Mouse (Mus musculus) kidney, postnatal 0 days (tissue): Measurements from ENCODE around the gene Garnl3. TPM values are rescaled to one million over a fixed set of nuclear protein-coding genes. Genes with fewer than 3 reads are reported as not detected.
"Not testable (repeated sequence)": the region's sequence is repeated elsewhere in the genome, so short reads cannot be mapped to it uniquely, and the experiment has no call there.

ENCODE experiments used
- ATAC-seq: fragments of 200-750 bp; cut with Nextera tagmentation; replicated peaks from 2 replicates; pipeline ENCODE4 v1.8.0; 2017; ENCODE audit warnings: low read depth, moderate number of reproducible peaks, moderate TSS enrichment, moderate library complexity; ENCODE audit not compliant: low FRiP score
- DNase-seq: peaks from one replicate; pipeline ENCODE4 v3.0.0-alpha.2; 2016; ENCODE audit warnings: low spot score
- H3K27ac ChIP-seq: fragments of 300-500 bp; sonication (generic); 2 replicates; pipeline ENCODE4 v1.5.1; 2014; ENCODE audit warnings: mild to moderate bottlenecking
- H3K27me3 ChIP-seq: fragments of 300-500 bp; sonication (generic); 2 replicates; pipeline ENCODE4 v1.6.1; 2014; ENCODE audit warnings: low read length, mixed read lengths; ENCODE audit not compliant: insufficient read depth
- H3K36me3 ChIP-seq: fragments of 300-500 bp; sonication (generic); 2 replicates; pipeline ENCODE4 v1.6.1; 2014; ENCODE audit warnings: low read length, mixed read lengths; ENCODE audit not compliant: insufficient read depth
- H3K4me1 ChIP-seq: fragments of 300-500 bp; sonication (generic); replicated peaks from 2 replicates; pipeline ENCODE4 v1.6.1; 2014; ENCODE audit warnings: antibody characterized with exemption, low read length, mixed read lengths; ENCODE audit not compliant: insufficient read depth
- H3K4me2 ChIP-seq: fragments of 300-500 bp; sonication (generic); 2 replicates; pipeline ENCODE4 v1.6.1; 2014; ENCODE audit warnings: mild to moderate bottlenecking, low read length, moderate library complexity, mixed read lengths
- H3K4me3 ChIP-seq: fragments of 300-500 bp; sonication (generic); replicated peaks from 2 replicates; pipeline ENCODE4 v1.5.1; 2014; ENCODE audit warnings: low read depth, low read length
- H3K9ac ChIP-seq: fragments of 300-500 bp; sonication (generic); 2 replicates; pipeline ENCODE4 v1.6.1; 2014; ENCODE audit warnings: low read depth, low read length
- H3K9me3 ChIP-seq: fragments of 300-500 bp; sonication (generic); replicated peaks from 2 replicates; pipeline ENCODE4 v1.6.1; 2016; ENCODE audit warnings: low read length, inconsistent platforms, mixed read lengths
- CTCF ChIP-seq: IDR thresholded peaks from 2 replicates; pipeline ENCODE4 v1.5.1; 2016; ENCODE audit warnings: antibody characterized with exemption, low read depth, mild to moderate bottlenecking, moderate library complexity
- WGBS: fragments of 180-500 bp; shearing (Covaris S2); extraction: QIAGEN DNeasy Blood & Tissue Kit; methylation state at CpG from one replicate; pipeline ENCODE4 v1.1.7; 2014; 5-methylcytosine and 5-hydroxymethylcytosine counted together
- polyA plus RNA-seq: library from polyadenylated mRNA; unstranded; fragments of >200 nt; fragmentation: Nextera tagmentation; extraction: Ambion mirVana; gene quantifications from 2 replicates; pipeline ENCODE4 v1.2.1, GENCODE M21; 2015

Garnl3 gene
- polyA plus RNA-seq, 1 experiment from 2014 or later: 6.6 TPM

DNA sequence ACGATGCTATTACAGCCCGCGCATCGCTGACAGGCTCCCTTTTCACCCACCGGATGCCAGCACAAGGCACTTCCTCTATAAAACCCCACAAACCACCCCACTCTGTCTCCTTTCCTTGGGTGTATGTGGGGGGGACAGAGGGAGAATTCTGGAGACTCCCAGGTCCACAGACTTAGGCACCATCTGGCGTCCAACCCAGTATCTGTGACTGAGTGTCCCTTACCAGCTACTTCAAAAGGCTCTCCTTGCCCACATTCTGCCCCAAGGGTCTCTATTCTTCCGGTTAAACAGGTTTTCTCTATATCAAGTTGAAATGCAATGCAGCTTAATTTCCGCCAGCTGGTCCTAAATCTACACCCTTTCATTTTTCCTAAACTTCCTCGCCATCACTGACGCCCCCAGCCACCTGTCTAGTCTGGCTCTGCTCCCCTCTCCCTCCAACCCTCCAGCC, 36.2 kb downstream of the Garnl3 start:
- H3K9me3 ChIP-seq: no peaks in the 10 kb centered on the region
- H3K27me3 ChIP-seq: no peaks in the 10 kb centered on the region
- no peaks in the 10 kb centered on the region for H3K36me3 ChIP-seq
- H3K9ac ChIP-seq: no peak overlapping the region
- DNase-seq: peak; percentile 9
- WGBS: 51% methylated on average over 10 of the region's 10 CpGs
- no peaks in the 10 kb centered on the region for H3K4me1 ChIP-seq
- no peak overlapping the region for H3K27ac ChIP-seq
- ATAC-seq: no peak
- H3K4me2 ChIP-seq: no peak overlapping the region
- no peak overlapping the region for H3K4me3 ChIP-seq
- no peak for TF ChIP-seq CTCF

DNA sequence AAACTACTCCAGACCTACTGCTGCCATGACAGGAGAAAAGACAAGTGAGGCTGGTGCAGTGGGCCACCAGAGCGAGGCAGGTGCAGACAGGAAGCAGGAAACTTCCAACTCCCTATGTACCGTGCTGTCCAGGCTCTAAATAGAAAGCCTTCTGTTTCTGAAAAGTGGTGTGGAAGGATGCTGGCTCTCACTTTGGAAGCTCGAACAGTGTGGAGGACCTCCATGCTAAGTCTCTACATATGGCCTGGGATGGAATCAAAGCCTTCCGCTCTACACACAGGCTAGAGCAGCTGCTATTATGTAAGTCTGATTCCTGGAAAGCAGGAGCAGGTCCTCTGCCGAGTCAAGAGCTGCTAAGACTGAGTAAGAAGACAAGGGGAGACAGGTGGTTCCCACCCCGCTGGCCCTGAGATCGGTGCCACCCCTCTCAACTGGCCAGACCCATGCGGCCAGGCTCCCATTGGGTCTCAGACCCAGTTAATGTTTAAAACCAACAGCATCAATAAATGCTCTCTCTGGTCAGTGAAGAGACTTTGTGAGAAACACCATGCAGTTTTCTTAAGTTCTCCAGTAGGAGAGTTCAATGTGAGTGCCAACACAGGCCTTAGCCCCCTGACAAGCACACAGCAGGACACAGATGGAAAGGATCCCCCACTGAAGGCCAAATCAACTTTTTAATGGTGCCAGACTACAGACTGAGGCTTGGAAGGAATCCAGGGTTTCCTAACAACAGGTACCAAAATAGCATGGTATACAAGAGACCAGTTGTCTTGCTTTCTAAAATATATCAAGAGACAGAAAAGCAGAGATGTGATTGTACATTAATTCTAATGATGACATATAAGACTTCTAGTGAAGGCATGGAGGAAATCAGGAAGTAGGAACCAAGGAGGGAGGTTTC, 40.6 kb downstream of the Garnl3 start:
- no peak for DNase-seq
- no peaks in the 10 kb centered on the region for H3K36me3 ChIP-seq

DNA sequence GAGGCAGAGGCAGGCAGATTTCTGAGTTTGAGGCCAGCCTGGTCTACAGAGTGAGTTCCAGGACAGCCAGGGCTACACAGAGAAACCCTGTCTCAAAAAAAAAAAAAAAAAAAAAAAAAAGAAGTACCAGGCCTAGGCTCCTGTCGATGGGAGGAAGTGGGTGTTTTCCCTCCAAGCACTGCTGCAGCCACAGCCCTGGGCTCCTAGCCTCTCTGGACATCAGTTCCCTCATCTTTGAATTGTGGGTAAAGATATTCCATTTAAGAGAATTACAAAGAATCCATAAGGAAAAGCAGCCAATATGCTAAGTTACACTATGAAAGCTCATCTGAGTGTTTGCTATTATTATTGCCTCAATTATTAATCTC, 41.4 kb downstream of the Garnl3 start:
- WGBS: 69% methylated on average over 1 of the region's 1 CpGs
- not testable (repeated sequence) for H3K27ac ChIP-seq, H3K27me3 ChIP-seq, H3K4me2 ChIP-seq, ATAC-seq, H3K9me3 ChIP-seq, H3K36me3 ChIP-seq, H3K9ac ChIP-seq, DNase-seq, H3K4me3 ChIP-seq, H3K4me1 ChIP-seq

More for the DNA sequence above, 40.6 kb downstream of the Garnl3 start:
- H3K4me3 ChIP-seq: no peak overlapping the region
- H3K27ac ChIP-seq: no peak overlapping the region
- no peak overlapping the region for H3K9ac ChIP-seq
- no peaks in the 10 kb centered on the region for H3K4me1 ChIP-seq
- H3K4me2 ChIP-seq: no peak overlapping the region
- no peak for TF ChIP-seq CTCF
- no peak for ATAC-seq
- 84% methylated on average over 8 of the region's 8 CpGs for WGBS
- H3K27me3 ChIP-seq: no peaks in the 10 kb centered on the region
- no peaks in the 10 kb centered on the region for H3K9me3 ChIP-seq

DNA sequence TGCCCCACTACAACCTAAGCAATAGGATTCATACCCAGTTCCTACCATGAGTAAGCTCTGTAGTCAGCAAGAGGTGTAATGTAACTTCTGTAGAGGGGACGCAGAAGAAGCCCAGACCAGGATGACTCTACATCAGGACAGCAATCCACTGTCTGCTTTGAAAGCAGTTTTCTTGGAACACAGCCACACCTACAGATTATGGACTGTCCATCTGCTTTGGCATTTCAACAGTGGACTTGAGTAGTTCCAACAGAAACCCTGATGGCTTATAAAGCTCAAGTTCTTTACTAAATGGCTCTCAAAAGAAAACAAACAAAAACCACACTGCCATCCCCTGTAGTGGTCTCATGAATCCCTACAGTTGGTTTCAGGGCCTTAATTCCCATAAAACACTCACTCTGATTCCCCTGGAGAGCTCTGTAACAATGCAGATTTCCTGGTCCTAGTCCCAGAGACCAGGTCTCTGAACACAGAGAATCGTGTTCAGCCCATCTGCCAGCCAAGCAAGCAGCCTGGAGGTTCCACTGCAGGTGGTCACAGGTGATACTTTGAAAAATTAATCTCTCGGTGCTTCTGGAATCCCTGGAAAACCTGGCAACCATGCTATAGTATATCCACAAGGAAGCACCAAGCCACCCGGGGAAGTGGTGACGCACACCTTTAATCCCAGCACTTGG, 42.0 kb downstream of the Garnl3 start:
- no peak overlapping the region for H3K27ac ChIP-seq
- no peaks in the 10 kb centered on the region for H3K27me3 ChIP-seq
- TF ChIP-seq CTCF: no peak
- DNase-seq (no peak), ATAC-seq (no peak)
- WGBS: 84% methylated on average over 5 of the region's 5 CpGs
- H3K4me1 ChIP-seq: no peaks in the 10 kb centered on the region
- no peaks in the 10 kb centered on the region for H3K36me3 ChIP-seq
- no peak overlapping the region for H3K4me3 ChIP-seq
- H3K9ac ChIP-seq: no peak overlapping the region
- H3K4me2 ChIP-seq: no peak overlapping the region
- H3K9me3 ChIP-seq: no peaks in the 10 kb centered on the region

DNA sequence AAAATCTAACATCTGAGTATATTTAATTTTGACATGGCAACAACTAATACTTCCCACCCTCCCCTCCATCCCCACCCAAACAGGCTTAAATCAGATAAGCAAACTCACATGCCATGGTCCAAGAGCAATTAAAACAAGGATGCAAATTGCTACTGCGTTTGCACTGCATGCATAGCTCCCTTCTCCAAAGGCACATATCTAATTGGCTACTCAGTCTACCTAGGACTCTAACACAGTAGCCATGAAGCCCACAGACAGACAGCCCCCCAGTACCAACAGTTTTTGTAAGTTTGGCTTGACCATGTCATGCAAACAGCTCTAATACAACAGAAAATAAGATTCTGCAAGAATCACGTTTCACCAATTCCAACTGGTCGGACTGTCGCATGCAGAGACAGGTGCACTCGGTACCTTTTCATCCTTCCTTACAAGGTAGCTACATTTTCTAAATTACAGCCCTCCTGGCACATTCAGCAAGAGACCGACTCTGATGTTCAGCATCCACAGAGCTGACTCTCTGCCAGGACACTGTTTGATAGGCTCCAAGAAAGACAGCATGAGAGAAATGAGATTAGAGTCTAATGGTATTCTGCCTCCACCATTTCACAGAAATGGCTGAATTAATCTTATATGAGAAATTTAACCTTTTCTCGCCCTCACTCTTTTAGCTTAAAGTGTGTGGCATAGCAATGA, 44.6 kb downstream of the Garnl3 start:
- H3K27me3 ChIP-seq: no peaks in the 10 kb centered on the region
- H3K4me3 ChIP-seq: no peak overlapping the region
- no peaks in the 10 kb centered on the region for H3K4me1 ChIP-seq
- DNase-seq (no peak), ATAC-seq (no peak)
- TF ChIP-seq CTCF: no peak
- WGBS: 79% methylated on average over 7 of the region's 7 CpGs
- H3K4me2 ChIP-seq: no peak overlapping the region
- no peaks in the 10 kb centered on the region for H3K9me3 ChIP-seq
- no peaks in the 10 kb centered on the region for H3K36me3 ChIP-seq
- H3K27ac ChIP-seq: no peak overlapping the region
- no peak overlapping the region for H3K9ac ChIP-seq

DNA sequence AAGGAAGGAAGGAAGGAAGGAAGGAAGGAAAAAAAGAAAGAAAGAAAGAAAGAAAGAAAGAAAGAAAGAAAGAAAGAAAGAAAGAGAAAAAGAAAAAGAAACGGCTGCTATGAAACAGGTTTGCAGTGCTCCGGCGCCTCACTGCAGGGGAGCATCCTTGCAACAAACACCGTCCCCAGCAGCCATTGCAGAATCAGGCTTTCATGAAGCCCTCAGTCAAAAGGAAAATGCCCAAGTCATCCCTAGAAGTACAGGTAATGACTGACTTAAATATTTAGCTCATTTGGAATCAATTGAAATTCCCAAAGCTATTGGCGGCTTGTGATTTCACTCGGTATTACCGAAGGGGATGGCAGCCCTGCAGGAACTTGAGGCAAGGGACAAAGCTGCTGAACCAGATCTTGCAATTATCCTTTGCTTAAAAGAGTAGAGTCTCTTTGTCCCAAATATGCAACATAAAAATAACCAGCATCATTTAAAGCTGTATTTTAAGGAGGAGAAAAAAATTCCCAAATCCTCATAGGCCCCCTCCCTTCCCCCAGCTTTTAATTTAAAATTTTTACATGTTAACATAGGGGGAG, 45.3 kb downstream of the Garnl3 start:
- Histone ChIP-seq H3K27ac (no peak overlapping the region), H3K4me2 (no peak overlapping the region), H3K4me3 (no peak overlapping the region), H3K27me3 (no peaks in the 10 kb centered on the region), H3K4me1 (no peaks in the 10 kb centered on the region), H3K9ac (no peak overlapping the region), H3K36me3 (no peaks in the 10 kb centered on the region), H3K9me3 (no peaks in the 10 kb centered on the region)
- TF ChIP-seq CTCF: no peak
- WGBS: 73% methylated on average over 7 of the region's 7 CpGs
- no peak for DNase-seq
- ATAC-seq: no peak
